Mouse (Mus musculus): Measurements from ENCODE around the gene Nedd9.

Nedd9 gene

GRCm38 (mm10) chr13:41408374-41408952, 78.7 kb downstream of the Nedd9 start:
- no peak for DNase-seq

GRCm38 (mm10) chr13:41405009-41405408, 82.2 kb downstream of the Nedd9 start:
- DNase-seq = no peak

- no peak for DNase-seq
Observed at GRCm38 (mm10) chr13:41403838-41404237, 83.3 kb downstream of the Nedd9 start.

GRCm38 (mm10) chr13:41402441-41403003, 84.6 kb downstream of the Nedd9 start:
- no peak for DNase-seq

GRCm38 (mm10) chr13:41401775-41402174, 85.4 kb downstream of the Nedd9 start:
- DNase-seq = no peak

GRCm38 (mm10) chr13:41400289-41400688, 86.9 kb downstream of the Nedd9 start:
- DNase-seq = no peak

GRCm38 (mm10) chr13:41392191-41392590, 95.0 kb downstream of the Nedd9 start:
- no peak for DNase-seq

- no peak for DNase-seq
Observed at GRCm38 (mm10) chr13:41390698-41391097, 96.5 kb downstream of the Nedd9 start.

GRCm38 (mm10) chr13:41386581-41386980, 100.6 kb downstream of the Nedd9 start:
- DNase-seq = no peak

- DNase-seq = no peak
Observed at GRCm38 (mm10) chr13:41384896-41385295, 102.3 kb downstream of the Nedd9 start.

GRCm38 (mm10) chr13:41382635-41383034, 104.5 kb downstream of the Nedd9 start:
- no peak for DNase-seq

GRCm38 (mm10) chr13:41381806-41382546, 105.2 kb downstream of the Nedd9 start:
- DNase-seq = no peak

- no peak for DNase-seq
Observed at GRCm38 (mm10) chr13:41381041-41381805, 105.9 kb downstream of the Nedd9 start.

- DNase-seq = no peak
Observed at GRCm38 (mm10) chr13:41379951-41380465, 107.2 kb downstream of the Nedd9 start.

- DNase-seq = no peak
Observed at GRCm38 (mm10) chr13:41378462-41378861, 108.7 kb downstream of the Nedd9 start.

- no peak for DNase-seq
Observed at GRCm38 (mm10) chr13:41377856-41378255, 109.3 kb downstream of the Nedd9 start.

- DNase-seq = no peak
Observed at GRCm38 (mm10) chr13:41377011-41377431, 110.1 kb downstream of the Nedd9 start.

GRCm38 (mm10) chr13:41376111-41376510, 111.1 kb downstream of the Nedd9 start:
- no peak for DNase-seq

GRCm38 (mm10) chr13:41375696-41376095, 111.5 kb downstream of the Nedd9 start:
- DNase-seq = no peak

GRCm38 (mm10) chr13:41374886-41375285, 112.3 kb downstream of the Nedd9 start:
- no peak for DNase-seq

- DNase-seq = no peak
Observed at GRCm38 (mm10) chr13:41372555-41373460, 114.4 kb downstream of the Nedd9 start.

GRCm38 (mm10) chr13:41371547-41371946, 115.6 kb downstream of the Nedd9 start:
- no peak for DNase-seq

Data from cerebellum, adult 8-10 months (tissue).